Mouse (Mus musculus): ENCODE measurements at regions not wholly inside any gene's neighbourhood (a gene's known extent, or its start where the extent isn't known, plus 50 kb on each side); places are given as distances from the start of the nearest gene placed in this dataset.

DNA sequence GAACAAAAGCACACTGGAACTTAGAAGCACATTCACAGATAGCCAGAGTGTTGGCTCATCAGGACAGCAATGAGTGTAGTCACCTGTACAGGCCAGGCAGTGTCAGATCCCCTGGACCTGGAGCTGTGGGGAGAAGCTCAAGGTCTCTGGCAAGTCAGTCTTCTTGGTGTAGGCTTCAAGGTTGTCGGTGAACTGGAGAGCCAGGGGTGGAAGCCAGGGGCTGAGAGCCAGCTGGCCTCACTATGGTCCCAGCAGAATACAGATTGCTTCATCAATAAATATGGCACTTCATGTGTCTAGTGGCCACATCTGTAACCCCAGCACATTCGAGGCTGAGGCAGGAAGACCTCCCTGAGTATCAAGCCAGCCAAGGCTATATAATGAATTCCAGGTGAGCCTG is 101.0 kb upstream of the Tgfbr2 start:
- Histone ChIP-seq H3K4me3 (replicated peaks in 1 of 3; ENCODE audit: low read depth in 2 of 3, low read length in 2 of 3, poor library complexity in 1 of 3) (no peak overlapping the region), H3K9ac (ENCODE audit: insufficient read depth, low read depth) (no peak overlapping the region), H3K36me3 (replicated peaks in 1 of 2; ENCODE audit: control insufficient read depth in 1 of 2, insufficient read depth in 1 of 2, low read length in 1 of 2) (no peaks in the 10 kb centered on the region), H3K9me3 (replicated peaks; ENCODE audit: low read length) (no peaks in the 10 kb centered on the region), H3K27me3 (replicated peaks) (no peaks in the 10 kb centered on the region), H3K79me2 (replicated peaks; ENCODE audit: control insufficient read depth, extremely low read depth, insufficient read depth, poor library complexity, severe bottlenecking) (no peaks in the 10 kb centered on the region), H3K4me2 (ENCODE audit: insufficient read depth, low read depth, poor library complexity, severe bottlenecking) (no peak overlapping the region), H3K4me1 (ENCODE audit: control insufficient read depth in 1 of 2, insufficient read depth in 2 of 2) (0 out of 4 replicates have a peak, but pooled peaks cover 0 to 3% of the 10 kb centered on the region in 2 experiments), H3K27ac (ENCODE audit: insufficient read depth, low read depth) (no peak overlapping the region)
- DNase-seq (ENCODE audit: extremely low read depth), result no peak
- dilution Hi-C loops (cut with MboI; ENCODE audit: extremely low pct_ligation_motif_present, extremely low pct_unique_long_range_greater_than_20kb, low sequenced_read_pairs), result no loop called here
- in situ Hi-C loops (cut with MboI; ENCODE audit: low pct_ligation_motif_present, low pct_unique_long_range_greater_than_20kb, low sequenced_read_pairs), result no loop called here
- no peak for TF ChIP-seq IRF4 (IDR thresholded peaks at IDR 0.05; ENCODE audit: low read depth, low read length)
- no peak for TF ChIP-seq ELF1 (IDR thresholded peaks at IDR 0.05; ENCODE audit: low read depth, low read length)

- no peak for DNase-seq (ENCODE audit: extremely low read depth)
- Histone ChIP-seq H3K27ac (ENCODE audit: insufficient read depth, low read depth) (no peak overlapping the region), H3K36me3 (replicated peaks in 1 of 2; ENCODE audit: control insufficient read depth in 1 of 2, insufficient read depth in 1 of 2, low read length in 1 of 2) (no peaks in the 10 kb centered on the region), H3K9ac (ENCODE audit: insufficient read depth, low read depth) (no peak overlapping the region), H3K4me3 (replicated peaks in 1 of 3; ENCODE audit: low read depth in 2 of 3, low read length in 2 of 3, poor library complexity in 1 of 3) (no peak overlapping the region), H3K4me1 (ENCODE audit: control insufficient read depth in 1 of 2, insufficient read depth in 2 of 2) (no peaks in the 10 kb centered on the region), H3K27me3 (replicated peaks) (no peaks in the 10 kb centered on the region), H3K4me2 (ENCODE audit: insufficient read depth, low read depth, poor library complexity, severe bottlenecking) (no peak overlapping the region), H3K79me2 (replicated peaks; ENCODE audit: control insufficient read depth, extremely low read depth, insufficient read depth, poor library complexity, severe bottlenecking) (no peaks in the 10 kb centered on the region), H3K9me3 (replicated peaks; ENCODE audit: low read length) (no peaks in the 10 kb centered on the region)
- in situ Hi-C loops (cut with MboI; ENCODE audit: low pct_ligation_motif_present, low pct_unique_long_range_greater_than_20kb, low sequenced_read_pairs) (no loop called here), dilution Hi-C loops (cut with MboI; ENCODE audit: extremely low pct_ligation_motif_present, extremely low pct_unique_long_range_greater_than_20kb, low sequenced_read_pairs) (no loop called here)
- TF ChIP-seq UBTF (IDR thresholded peaks at IDR 0.05; ENCODE audit: low read depth, low read length), result no peak
- no peak for TF ChIP-seq SMC3 (IDR thresholded peaks at IDR 0.05; ENCODE audit: low read depth, low read length)
- TF ChIP-seq ELF1 (IDR thresholded peaks at IDR 0.05; ENCODE audit: low read depth, low read length), result no peak
- no peak for TF ChIP-seq MEF2A (IDR thresholded peaks at IDR 0.05; ENCODE audit: borderline replicate concordance, low read depth, low read length)
- no peak for TF ChIP-seq MXI1 (IDR thresholded peaks at IDR 0.05; ENCODE audit: low read depth, low read length)
- no peak for TF ChIP-seq ETS1 (conservative IDR thresholded peaks at IDR 0.05; ENCODE audit: low read depth, low read length)
- no peak for TF ChIP-seq USF2 (conservative IDR thresholded peaks at IDR 0.05; ENCODE audit: low read depth, low read length)
- no peak for TF ChIP-seq ZKSCAN1 (IDR thresholded peaks at IDR 0.05; ENCODE audit: borderline replicate concordance, low read depth, low read length)
- TF ChIP-seq MAZ (IDR thresholded peaks at IDR 0.05; ENCODE audit: low read depth, low read length), result no peak
- no peak for TF ChIP-seq E2F4 (IDR thresholded peaks at IDR 0.05; ENCODE audit: insufficient replicate concordance, low read depth, low read length)
- no peak for TF ChIP-seq NRF1 (IDR thresholded peaks at IDR 0.05; ENCODE audit: low read depth, low read length)
- no peak for TF ChIP-seq MAFK (IDR thresholded peaks at IDR 0.05; ENCODE audit: insufficient replicate concordance, low read length)
- no peak for TF ChIP-seq BHLHE40 (IDR thresholded peaks at IDR 0.05; ENCODE audit: low read depth, low read length)
- no peak for TF ChIP-seq MYC (IDR thresholded peaks at IDR 0.05; ENCODE audit: low read depth, low read length)
- TF ChIP-seq JUND (conservative IDR thresholded peaks at IDR 0.05; ENCODE audit: low read depth, low read length), result no peak
- no peak for TF ChIP-seq GABPA (IDR thresholded peaks at IDR 0.05; ENCODE audit: insufficient replicate concordance, low read depth, low read length)
- no peak for TF ChIP-seq TCF12 (IDR thresholded peaks at IDR 0.05; ENCODE audit: low read depth, low read length)
- TF ChIP-seq MAX (IDR thresholded peaks at IDR 0.05; ENCODE audit: low read length), result no peak
These were observed 97.3 kb upstream of the Tgfbr2 start for GRCm38 (mm10) chr9:116272446-116272845.
